Mouse (Mus musculus): ENCODE results near the gene Ptgds. TPM values are rescaled to one million over a fixed set of nuclear protein-coding genes. Genes with fewer than 3 reads are reported as not detected.

Gene Ptgds
- polyA plus RNA-seq, 1 experiment from 2014 or later, result 1.8 TPM

- H3K9ac ChIP-seq (replicated peaks), result no peak overlapping the region
- H3K27ac ChIP-seq (replicated peaks), result no peak overlapping the region
- H3K36me3 ChIP-seq, result peaks cover 8% of the 10 kb centered on the region
- no peak overlapping the region for H3K4me2 ChIP-seq (replicated peaks)
- no peak overlapping the region for H3K4me3 ChIP-seq
- peaks cover 16% of the 10 kb centered on the region for H3K4me1 ChIP-seq
- no peak for ATAC-seq (ENCODE audit: low FRiP score, low read depth)
- no peaks in the 10 kb centered on the region for H3K9me3 ChIP-seq
- H3K27me3 ChIP-seq, result no peaks in the 10 kb centered on the region
- WGBS, result 60% methylated on average over 6 of the region's 6 CpGs
Measured at GRCm38 (mm10) chr2:25497846-25498575, 28.2 kb upstream of the Ptgds start.

- 49% methylated on average over 4 of the region's 4 CpGs for WGBS
- H3K27ac ChIP-seq (replicated peaks), result no peak overlapping the region
- peaks cover 9% of the 10 kb centered on the region for H3K4me1 ChIP-seq
- H3K4me3 ChIP-seq, result no peak overlapping the region
- H3K9ac ChIP-seq (replicated peaks), result no peak overlapping the region
- H3K36me3 ChIP-seq, result no peaks in the 10 kb centered on the region
- no peaks in the 10 kb centered on the region for H3K9me3 ChIP-seq
- no peak for ATAC-seq (ENCODE audit: low FRiP score, low read depth)
- no peaks in the 10 kb centered on the region for H3K27me3 ChIP-seq
- no peak overlapping the region for H3K4me2 ChIP-seq (replicated peaks)
Measured at GRCm38 (mm10) chr2:25496462-25496861, 26.6 kb upstream of the Ptgds start.

GRCm38 (mm10) chr2:25493476-25493961 is 23.7 kb upstream of the Ptgds start, which contains the start of gene Lcn12:
Gene Lcn12, minus strand, starts transcription at chr2:25493911.
- no peak within 1 kb of the TSS for H3K27ac ChIP-seq (replicated peaks)
- H3K27me3 ChIP-seq, result no peaks in the 10 kb centered on the region
- no peak within 1 kb of the TSS for H3K4me3 ChIP-seq
- ATAC-seq (ENCODE audit: low FRiP score, low read depth), result no peak
- H3K36me3 ChIP-seq, result no peaks in the 10 kb centered on the region
- no peak within 1 kb of the TSS for H3K4me2 ChIP-seq (replicated peaks)
- no peaks in the 10 kb centered on the region for H3K9me3 ChIP-seq
- 85% methylated on average over 5 of the region's 5 CpGs for WGBS
- no peaks in the 10 kb centered on the region for H3K4me1 ChIP-seq
- no peak within 1 kb of the TSS for H3K9ac ChIP-seq (replicated peaks)

GRCm38 (mm10) chr2:25492988-25493387 is 23.1 kb upstream of the Ptgds start:
- H3K27me3 ChIP-seq, result no peaks in the 10 kb centered on the region
- H3K4me2 ChIP-seq (replicated peaks), result no peak overlapping the region
- no peak overlapping the region for H3K27ac ChIP-seq (replicated peaks)
- ATAC-seq (ENCODE audit: low FRiP score, low read depth), result no peak
- no peaks in the 10 kb centered on the region for H3K4me1 ChIP-seq
- 86% methylated on average over 5 of the region's 5 CpGs for WGBS
- H3K4me3 ChIP-seq, result no peak overlapping the region
- no peak overlapping the region for H3K9ac ChIP-seq (replicated peaks)
- H3K36me3 ChIP-seq, result no peaks in the 10 kb centered on the region
- no peaks in the 10 kb centered on the region for H3K9me3 ChIP-seq

- ATAC-seq (ENCODE audit: low FRiP score, low read depth), result no peak
- no peaks in the 10 kb centered on the region for H3K27me3 ChIP-seq
- H3K4me2 ChIP-seq (replicated peaks), result no peak overlapping the region
- H3K4me3 ChIP-seq, result no peak overlapping the region
- H3K4me1 ChIP-seq, result no peaks in the 10 kb centered on the region
- H3K36me3 ChIP-seq, result no peaks in the 10 kb centered on the region
- H3K9me3 ChIP-seq, result no peaks in the 10 kb centered on the region
- WGBS, result 78% methylated on average over 7 of the region's 7 CpGs
- no peak overlapping the region for H3K27ac ChIP-seq (replicated peaks)
- H3K9ac ChIP-seq (replicated peaks), result no peak overlapping the region
Measured at GRCm38 (mm10) chr2:25488671-25489068, 18.8 kb upstream of the Ptgds start.

GRCm38 (mm10) chr2:25487965-25488670 is 18.3 kb upstream of the Ptgds start:
- Histone ChIP-seq H3K27me3 (no peaks in the 10 kb centered on the region), H3K27ac (replicated peaks) (no peak overlapping the region), H3K4me3 (no peak overlapping the region), H3K9me3 (no peaks in the 10 kb centered on the region), H3K9ac (replicated peaks) (no peak overlapping the region), H3K36me3 (no peaks in the 10 kb centered on the region), H3K4me2 (replicated peaks) (no peak overlapping the region), H3K4me1 (no peaks in the 10 kb centered on the region)
- 78% methylated on average over 6 of the region's 6 CpGs for WGBS
- no peak for ATAC-seq (ENCODE audit: low FRiP score, low read depth)

GRCm38 (mm10) chr2:25484901-25485647 is 15.2 kb upstream of the Ptgds start:
- H3K4me3 ChIP-seq, result no peak overlapping the region
- H3K4me1 ChIP-seq, result no peaks in the 10 kb centered on the region
- no peak overlapping the region for H3K9ac ChIP-seq (replicated peaks)
- ATAC-seq (ENCODE audit: low FRiP score, low read depth), result no peak
- H3K27me3 ChIP-seq, result no peaks in the 10 kb centered on the region; the same call in 1 of the 2 replicates
- 64% methylated on average over 11 of the region's 11 CpGs for WGBS
- no peak overlapping the region for H3K27ac ChIP-seq (replicated peaks)
- no peaks in the 10 kb centered on the region for H3K9me3 ChIP-seq
- no peaks in the 10 kb centered on the region for H3K36me3 ChIP-seq
- H3K4me2 ChIP-seq (replicated peaks), result no peak overlapping the region

GRCm38 (mm10) chr2:25482969-25483368 is 13.1 kb upstream of the Ptgds start:
- H3K4me3 ChIP-seq, result no peak overlapping the region
- H3K4me2 ChIP-seq (replicated peaks), result no peak overlapping the region
- ATAC-seq (ENCODE audit: low FRiP score, low read depth), result no peak
- H3K27ac ChIP-seq (replicated peaks), result no peak overlapping the region
- H3K9ac ChIP-seq (replicated peaks), result no peak overlapping the region
- no peaks in the 10 kb centered on the region; the same call in 1 of the 2 replicates for H3K27me3 ChIP-seq
- H3K36me3 ChIP-seq, result no peaks in the 10 kb centered on the region
- 29% methylated on average over 7 of the region's 7 CpGs for WGBS
- H3K4me1 ChIP-seq, result no peaks in the 10 kb centered on the region
- H3K9me3 ChIP-seq, result no peaks in the 10 kb centered on the region

GRCm38 (mm10) chr2:25480541-25480940 is 10.7 kb upstream of the Ptgds start:
- ATAC-seq (ENCODE audit: low FRiP score, low read depth), result no peak
- no peak overlapping the region for H3K9ac ChIP-seq (replicated peaks)
- H3K9me3 ChIP-seq, result no peaks in the 10 kb centered on the region
- H3K4me2 ChIP-seq (replicated peaks), result no peak overlapping the region
- H3K27me3 ChIP-seq, result peaks cover 8% of the 10 kb centered on the region
- H3K4me3 ChIP-seq, result no peak overlapping the region
- 83% methylated on average over 1 of the region's 1 CpGs for WGBS
- H3K27ac ChIP-seq (replicated peaks), result no peak overlapping the region
- no peaks in the 10 kb centered on the region for H3K4me1 ChIP-seq
- no peaks in the 10 kb centered on the region for H3K36me3 ChIP-seq

- Histone ChIP-seq H3K9ac (replicated peaks) (no peak overlapping the region), H3K27ac (replicated peaks) (no peak overlapping the region), H3K4me3 (no peak overlapping the region), H3K4me1 (no peaks in the 10 kb centered on the region), H3K4me2 (replicated peaks) (no peak overlapping the region), H3K9me3 (no peaks in the 10 kb centered on the region), H3K27me3 (peaks cover 8% of the 10 kb centered on the region), H3K36me3 (no peaks in the 10 kb centered on the region)
- WGBS, result 85% methylated on average over 10 of the region's 10 CpGs
- ATAC-seq (ENCODE audit: low FRiP score, low read depth), result no peak
Measured at GRCm38 (mm10) chr2:25479551-25480311, 9.9 kb upstream of the Ptgds start.

GRCm38 (mm10) chr2:25477967-25478675 is 8.3 kb upstream of the Ptgds start:
- no peak overlapping the region for H3K9ac ChIP-seq (replicated peaks)
- no peak for ATAC-seq (ENCODE audit: low FRiP score, low read depth)
- H3K4me1 ChIP-seq, result no peaks in the 10 kb centered on the region
- no peak overlapping the region for H3K27ac ChIP-seq (replicated peaks)
- 86% methylated on average over 3 of the region's 3 CpGs for WGBS
- H3K9me3 ChIP-seq, result no peaks in the 10 kb centered on the region
- no peak overlapping the region for H3K4me2 ChIP-seq (replicated peaks)
- H3K4me3 ChIP-seq, result no peak overlapping the region
- no peaks in the 10 kb centered on the region for H3K36me3 ChIP-seq
- H3K27me3 ChIP-seq, result peaks cover 8% of the 10 kb centered on the region

All from midbrain, embryonic 12.5 days (tissue).